Mouse (Mus musculus) gastrocnemius, adult 8-10 months (tissue): ENCODE measurements around the gene Angptl6. TPM values are rescaled to one million over a fixed set of nuclear protein-coding genes. Genes with fewer than 3 reads are reported as not detected.
A peak's percentile ranks its signal among the peaks of the same experiment; 100 is the strongest.

Experiments
- DNase-seq, 2 experiments: peaks; one replicate each; pipeline ENCODE4 v3.0.0; 2022; ENCODE audit warnings: low spot score in 2 of 2
- total RNA-seq, 4 experiments: library from RNA; stranded (reverse); gene quantifications; 2 replicates each; pipeline ENCODE4 v1.2.4; 2022

Gene Angptl6
- total RNA-seq, 4 experiments from 2014 or later, result 6.5 to 7.6 (median 7.1) TPM

DNA sequence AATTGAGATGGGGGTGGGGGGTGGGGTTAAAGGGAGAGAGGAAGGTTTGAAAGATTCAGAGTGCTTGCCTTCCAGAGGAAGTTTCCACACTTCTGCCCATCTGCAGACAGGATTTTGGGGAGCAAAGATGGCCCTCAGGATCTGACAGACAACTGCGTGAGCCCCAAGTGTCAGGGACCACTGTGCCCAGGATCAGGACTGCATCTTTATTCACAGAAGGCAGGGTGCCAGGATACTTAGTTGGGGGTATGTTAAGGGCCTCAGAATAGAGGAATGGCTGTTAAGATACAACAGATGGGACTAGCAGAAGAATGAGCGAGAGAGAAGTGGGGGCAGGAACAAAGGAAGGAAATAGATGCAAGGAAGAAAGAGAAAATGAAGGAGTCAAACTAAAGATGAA, 7.0 kb upstream of the Angptl6 start:
- DNase-seq, result no peak

DNA sequence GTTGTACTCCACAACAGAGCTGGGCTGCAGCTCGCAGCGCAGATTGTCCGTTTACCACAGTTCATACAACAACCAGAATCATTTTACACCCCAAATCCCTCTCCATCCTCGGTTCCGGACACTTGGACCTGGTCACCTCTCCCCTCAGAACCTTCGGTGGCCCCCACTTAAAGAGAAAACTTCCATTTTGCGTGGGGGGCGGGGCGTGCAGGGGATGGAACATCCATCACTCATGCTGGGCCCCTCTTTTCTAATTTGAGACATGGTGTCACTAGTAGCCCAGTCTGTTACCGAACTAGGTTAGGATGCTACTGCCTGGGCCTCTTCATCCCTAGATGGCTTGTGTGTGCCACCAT, 839 bp downstream of the Angptl6 start:
- peak in 1 of 2 experiments; percentile 35 for DNase-seq

DNA sequence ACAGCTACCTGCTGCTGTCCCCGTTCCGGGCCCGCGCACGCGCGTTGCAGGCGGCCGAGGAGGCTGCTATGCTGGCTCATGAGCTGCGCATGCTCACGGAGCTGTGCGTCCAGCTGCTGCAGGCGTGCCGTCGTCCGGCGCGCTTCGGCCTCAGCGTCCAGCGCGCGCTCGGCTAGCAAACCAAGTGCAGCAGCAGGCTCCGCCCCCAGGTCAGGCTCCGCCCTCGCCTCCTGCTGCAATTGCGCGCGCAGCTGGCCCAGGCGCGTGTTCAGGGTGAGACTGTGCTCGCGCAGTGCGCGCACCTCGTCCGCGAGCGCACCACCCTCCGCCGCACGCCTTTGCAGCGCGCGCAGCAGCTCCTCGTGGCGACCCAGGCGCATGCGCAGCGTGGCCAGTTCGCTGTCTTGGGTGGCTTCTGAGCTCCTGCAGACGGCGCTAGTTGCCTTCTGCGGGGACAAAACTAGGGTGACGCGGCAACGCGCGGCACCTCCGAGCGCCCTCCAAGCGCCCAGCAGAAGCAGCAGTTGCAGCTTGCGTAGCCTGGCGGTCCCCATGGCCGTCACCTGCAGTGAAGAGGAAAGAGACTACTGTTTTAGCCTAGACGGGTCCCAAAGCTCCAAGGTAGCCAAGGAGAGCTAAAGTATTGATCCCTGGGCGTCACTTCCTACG, 1.4 kb downstream of the Angptl6 start:
- DNase-seq, result peak; percentile 99 to 100

DNA sequence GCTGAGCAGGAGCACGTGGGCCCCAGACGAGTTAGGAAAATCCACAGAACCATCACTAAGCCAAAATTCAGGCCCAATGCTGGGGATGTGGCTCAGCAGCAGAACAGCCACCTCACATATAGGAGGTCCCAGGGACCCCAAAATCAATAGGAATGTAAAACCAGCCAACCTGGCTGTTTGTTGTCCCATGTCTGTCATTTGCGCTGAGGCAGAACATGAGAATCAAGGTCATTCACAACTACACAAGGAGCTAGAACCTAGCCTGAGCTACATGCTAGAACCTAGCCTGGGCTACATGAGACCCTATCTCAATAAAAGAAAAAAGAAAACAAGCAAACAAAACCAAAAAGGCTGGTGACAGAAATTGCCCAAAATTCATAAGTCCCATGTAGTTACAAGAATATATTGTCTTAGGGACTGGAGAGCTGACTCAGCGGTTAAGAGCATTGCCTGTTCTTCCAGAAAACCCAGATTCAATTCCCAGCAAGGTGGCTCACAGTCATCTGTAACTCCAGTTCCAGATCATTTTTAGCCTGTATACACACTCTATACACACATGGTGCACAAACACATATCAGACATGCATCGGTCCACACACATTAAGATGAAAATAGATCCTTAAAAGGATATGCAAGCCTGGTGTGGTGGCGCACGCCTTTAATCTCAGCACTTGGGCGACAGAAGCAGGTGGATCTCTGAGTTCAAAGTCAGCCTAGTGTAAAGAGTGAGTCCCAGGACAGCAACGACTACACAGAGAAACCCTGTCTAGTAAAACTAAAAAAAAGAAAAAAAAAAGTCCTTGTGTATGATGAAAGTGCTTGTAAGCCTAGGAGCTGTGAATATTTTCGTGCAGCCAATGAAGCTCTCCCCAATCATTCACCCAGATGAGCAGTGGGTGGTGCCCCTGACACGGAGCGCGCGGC, 2.1 kb downstream of the Angptl6 start:
- DNase-seq, result no peak

DNA sequence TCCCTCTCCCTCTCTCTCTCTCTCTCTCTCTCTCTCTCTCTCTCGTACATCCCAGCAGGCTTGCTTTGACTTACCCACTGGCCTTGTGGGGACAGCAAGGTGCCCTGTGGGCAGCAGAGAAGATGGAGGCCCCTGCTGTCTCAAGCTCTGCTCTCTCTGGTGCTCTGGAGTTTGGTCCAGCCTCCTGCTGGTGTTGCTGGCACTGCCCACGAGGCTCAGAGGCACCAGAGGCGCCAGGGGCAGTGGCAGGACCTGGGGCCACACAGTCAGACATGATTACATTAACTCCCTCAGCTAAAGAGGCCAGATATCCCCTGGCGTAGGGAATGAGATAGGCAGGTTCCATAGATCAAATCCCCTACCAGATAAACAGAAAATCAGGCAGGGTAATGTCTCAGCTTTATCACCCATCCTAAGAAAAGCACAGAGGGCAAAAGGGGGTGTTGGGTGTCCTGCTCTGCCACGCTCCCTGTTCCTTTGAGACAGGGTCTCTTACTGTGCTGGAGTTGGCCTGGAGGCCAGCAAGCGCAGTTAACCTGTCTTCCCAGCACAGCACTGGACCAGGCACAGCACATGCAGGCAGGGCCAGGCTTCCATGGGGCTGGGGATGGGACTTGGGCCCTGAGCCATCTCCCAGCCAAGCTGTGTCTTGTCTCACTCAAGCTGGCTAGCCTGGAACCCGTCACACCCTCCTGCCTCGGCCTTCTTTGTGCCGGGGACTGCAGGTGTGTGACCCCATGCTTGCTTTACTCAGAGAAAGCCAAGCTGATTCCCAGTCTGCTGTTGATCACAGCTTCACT, 3.0 kb downstream of the Angptl6 start:
- DNase-seq, result no peak

DNA sequence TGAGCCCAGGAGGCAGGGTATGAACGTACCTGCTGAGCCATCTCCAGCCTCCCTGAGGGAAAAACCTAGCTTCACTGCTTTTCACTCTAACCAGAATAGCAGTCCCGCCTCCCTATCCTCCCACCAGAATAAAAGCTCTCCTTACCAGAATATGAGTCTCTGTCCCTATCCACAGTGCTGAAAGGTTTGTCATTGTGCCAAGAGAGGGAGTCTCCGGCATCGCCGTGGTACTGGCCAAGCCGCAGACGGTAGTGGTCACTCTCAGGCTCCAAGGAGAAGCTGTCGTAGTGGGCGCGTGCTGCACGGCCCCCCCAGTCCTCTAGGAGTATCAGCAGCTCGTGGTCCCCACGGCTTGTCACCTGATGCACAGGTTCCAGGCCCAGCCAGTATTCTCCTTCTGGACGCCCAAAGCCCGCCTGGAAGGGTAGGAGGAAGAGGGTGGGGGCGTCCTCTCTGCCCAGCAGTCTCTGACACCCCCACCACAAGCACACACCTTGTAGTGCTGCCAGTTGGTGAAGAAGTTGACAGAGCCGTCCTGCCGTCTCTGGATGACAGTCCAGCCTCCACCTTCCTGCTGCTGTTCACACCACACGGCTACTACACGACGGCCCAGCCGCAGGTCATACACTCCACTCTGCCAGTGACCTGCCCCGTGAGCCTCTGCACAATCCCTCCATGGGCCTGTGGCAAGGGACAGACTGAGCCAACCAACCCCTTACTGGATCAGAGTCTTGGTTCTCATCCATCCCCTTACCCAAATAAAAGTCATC, 4.3 kb downstream of the Angptl6 start:
- DNase-seq, result no peak

DNA sequence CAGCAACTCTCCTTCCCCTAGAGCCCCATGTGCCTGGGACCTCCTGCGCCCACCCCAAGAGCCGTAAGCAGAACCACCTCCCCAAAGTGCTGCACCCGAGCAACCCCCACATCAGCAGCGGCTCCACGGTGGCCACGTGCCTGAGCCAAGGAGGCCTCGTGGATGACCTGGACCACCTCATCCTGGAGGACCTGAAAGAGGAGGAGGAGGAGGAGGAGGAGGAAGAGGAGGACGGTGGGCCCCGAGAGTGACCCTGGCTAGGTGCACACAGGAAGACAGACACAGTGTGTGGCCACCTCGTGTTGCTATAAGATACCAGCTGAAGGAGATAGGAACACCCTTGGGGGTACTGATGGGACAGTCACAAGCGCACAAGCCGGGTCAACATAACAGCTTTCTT, 6.0 kb downstream of the Angptl6 start:
- no peak for DNase-seq

DNA sequence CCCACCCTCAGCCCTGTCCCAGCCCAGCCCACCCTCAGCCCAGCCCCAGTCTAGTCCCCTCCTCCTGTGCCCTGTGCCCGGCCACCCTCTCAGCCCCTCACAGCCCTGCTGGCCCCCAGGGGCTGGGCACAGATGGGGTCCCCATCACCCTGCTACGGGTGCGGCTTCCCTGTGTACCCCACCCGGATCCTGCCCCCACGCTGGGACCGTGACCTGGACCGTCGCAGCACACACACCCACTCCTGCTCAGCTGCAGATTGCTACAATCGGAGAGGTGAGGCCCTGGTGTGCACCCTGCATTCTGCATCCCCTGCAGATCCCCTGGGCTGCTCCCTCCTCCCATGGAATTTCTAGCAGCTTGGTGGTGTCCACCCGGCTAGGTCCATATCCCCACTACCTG, 6.5 kb downstream of the Angptl6 start:
- DNase-seq, result no peak

DNA sequence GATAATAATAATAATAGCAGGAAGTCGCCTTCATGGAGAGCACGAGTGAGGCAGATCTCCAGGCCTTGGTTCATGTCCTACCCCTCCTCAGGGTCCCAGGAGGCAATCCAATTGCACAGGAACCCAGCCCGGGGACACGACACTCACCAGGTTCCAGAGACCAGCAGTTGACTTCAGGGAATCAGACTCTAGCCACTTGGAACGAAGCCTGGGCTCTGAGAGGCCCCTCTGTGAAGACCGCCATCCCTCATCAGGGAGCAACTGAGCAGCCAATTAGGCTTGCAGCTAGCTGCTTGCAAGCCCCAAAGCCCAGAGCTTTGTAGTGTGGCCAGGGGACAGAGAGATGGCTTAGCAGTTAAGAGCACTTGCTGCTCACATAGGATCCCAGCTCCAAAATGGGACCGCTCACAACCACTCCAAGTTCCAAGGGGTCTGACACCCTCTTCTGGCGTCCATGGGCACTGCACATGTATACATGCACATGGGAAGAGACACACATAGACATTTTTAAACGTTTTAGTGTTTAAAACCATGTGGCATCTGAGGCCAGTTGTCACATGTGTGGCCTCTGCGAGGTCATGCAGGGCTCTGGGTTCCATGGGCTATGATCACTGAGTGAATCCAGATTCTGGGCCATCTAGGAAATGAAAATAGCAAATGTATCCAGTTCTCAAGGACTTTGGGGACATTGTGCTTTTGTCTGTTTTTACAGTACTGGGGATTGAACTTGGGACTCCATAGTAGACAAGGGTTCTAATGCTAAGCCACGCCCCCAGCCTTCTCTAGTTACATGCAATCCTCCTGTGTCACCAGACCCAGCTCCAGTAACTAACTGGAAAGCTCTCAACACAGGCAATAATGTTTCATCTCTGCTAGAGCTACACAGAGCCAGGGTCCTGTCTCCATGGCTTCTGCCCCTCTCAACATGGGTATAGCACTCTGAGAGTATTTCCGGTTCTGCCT, 9.0 kb downstream of the Angptl6 start:
- DNase-seq, result no peak

DNA sequence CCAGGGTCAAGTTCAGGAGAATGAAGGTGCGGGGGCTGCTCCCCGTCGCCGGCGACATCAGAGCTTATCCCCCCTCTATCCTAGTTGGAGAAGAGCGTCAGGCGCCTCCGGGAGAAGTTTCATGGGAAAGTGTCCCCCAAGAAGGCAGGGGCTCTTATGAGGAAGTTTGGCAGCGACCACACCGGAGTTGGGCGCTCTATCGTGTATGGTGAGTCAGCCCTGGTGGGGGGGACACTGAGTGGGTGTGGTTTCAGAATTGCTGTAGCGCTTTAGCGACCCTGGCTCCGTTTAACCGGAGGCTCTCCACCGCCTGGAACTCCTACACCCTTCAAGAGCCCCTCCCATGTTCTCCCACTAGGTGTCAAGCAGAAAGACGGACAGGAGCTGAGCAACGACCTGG, 10.3 kb downstream of the Angptl6 start:
- DNase-seq, result no peak

DNA sequence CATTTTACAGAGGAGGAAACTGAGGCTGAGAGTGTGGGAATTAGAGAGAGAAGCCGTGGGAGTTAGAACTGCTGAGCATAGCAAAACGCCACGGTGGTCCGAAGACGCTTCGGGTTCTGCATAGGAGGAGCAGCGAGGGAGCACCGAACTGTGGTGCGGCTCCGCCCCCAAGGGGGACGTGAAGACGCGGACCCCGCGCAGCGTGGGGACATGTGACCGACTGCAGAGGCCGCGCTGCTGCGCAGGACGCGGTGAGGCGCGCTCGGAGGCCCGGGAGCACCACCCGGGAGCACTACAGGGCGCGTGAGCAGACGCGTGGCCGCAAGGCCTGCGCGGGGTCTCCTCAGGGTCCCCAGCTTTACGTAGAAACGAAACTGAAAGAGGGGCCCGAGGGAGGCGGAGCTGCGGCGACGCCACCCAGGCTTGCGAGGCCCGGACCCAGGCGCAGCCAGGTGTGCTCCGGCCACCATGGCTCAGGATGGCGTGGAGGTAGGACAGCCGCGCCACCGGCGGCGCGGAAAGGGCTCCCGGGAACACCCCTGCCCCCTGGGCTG, 11.0 kb downstream of the Angptl6 start, which contains the start of gene A230050P20Rik:
A230050P20Rik (plus strand) TSS at position 195 of the 554 bp plus-strand sequence.
- no peak for DNase-seq

DNA sequence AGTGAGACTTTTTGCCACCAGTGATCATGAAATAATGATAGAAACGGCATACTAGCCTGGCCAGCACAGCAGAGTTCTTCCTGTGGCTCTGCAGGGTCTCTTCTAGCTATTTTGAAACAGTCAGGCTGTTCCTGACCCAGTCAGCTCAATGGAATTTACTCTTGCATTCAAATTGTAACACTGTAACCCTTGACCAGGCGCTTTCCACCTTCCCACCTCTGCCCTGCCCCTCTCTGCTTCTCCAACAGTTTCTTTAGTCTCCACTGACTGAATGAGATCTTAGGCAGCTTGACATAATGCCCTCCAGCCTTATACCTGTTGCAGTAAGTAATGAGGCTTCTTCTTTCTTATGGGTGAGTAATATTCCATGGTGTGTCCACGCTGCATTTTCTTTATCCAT, 12.6 kb downstream of the Angptl6 start:
- DNase-seq, result no peak

DNA sequence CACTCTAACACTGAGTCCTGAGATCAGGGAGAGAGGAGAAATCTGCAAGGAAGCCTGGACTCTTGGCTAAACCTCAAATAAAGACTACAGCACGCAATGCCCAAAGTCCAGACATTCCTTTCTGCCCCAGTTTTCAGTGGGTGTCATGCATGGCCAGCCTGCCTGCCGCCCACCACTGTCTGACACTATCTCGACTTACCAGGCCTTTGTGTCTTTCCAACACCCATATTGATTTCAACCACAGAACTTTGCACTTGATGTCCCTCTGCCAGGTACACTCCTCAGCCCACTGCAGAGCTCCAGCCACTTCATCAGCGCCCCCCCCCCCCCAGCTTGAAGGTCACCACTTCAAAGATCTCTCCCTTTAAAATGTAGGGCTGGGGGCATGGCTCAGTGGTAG, 17.3 kb downstream of the Angptl6 start:
- no peak for DNase-seq

DNA sequence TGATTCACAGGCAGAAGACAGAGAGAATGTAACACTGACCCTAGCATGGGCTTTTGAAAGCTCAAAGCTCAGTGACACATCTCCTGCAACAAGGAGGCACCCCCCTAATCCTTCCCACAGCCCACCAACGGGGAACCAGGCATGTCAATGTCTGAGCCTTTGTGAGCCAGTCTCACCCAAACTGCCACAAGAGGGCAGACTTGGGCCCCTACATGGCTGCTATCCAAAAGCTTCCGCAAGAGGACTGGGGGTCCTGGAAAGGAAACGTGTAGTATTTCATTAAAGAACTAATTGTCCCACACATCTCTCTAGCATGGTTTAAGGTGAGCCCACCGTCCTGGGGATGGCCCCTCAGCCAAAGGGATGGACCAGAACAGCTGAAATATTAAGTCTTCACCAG, 17.7 kb downstream of the Angptl6 start:
- no peak for DNase-seq

DNA sequence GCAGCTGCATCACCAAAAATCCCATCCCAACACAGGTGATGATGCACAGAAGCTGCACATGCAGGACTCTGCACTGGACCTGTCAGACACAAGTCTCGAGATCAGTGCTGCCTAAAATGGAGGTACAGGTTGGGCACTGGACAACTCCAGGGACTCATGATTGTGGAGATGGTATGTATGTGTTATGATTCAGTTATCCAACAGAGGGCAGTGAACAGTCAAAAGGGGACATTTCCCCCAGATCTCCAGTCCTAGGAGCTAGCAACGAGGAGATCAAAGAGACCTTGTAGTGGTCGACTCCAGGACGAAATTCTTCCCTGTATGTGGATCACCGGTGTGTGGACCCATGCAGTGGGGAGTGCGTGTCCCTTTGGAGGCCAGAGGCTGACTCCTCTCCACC, 19.6 kb downstream of the Angptl6 start:
- no peak for DNase-seq

DNA sequence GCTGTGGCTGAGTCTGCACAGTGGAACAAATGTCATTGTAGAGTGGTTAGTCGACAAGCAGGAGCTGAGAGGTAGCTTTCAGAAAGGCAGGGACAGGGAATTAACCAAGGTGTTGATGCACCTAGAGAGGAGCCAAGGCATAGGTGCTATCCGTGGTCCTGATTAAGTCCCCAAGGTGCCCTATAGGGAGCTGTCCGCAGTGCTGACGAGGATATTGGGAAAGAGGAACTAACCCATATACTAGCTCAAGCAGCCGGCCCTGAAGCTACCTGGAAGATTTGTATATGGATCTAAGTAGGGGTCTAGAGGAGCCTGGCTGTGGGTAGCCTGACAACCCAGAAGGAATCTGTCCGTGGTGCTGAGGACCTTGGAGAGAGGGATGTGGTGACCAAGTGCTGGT, 22.4 kb downstream of the Angptl6 start:
- no peak for DNase-seq

DNA sequence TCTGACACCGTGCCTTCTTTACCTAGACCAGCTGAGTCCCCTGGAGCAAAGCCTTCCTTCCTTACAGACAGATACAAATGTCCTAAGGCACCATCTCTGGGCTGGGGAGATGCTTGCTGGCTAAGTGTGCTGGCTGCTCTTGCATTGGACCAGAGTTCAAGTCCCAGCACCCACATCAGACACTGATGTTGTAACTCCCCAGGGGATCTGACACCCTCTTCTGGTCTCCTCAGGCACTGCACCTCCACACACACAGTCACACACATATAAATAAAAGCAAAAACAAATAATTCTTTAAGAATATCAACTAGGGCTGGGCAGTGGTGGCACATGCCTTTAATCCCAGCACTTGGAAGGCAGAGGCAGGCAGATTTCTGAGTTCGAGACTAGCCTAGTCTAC, 29.3 kb downstream of the Angptl6 start:
- DNase-seq, result no peak

DNA sequence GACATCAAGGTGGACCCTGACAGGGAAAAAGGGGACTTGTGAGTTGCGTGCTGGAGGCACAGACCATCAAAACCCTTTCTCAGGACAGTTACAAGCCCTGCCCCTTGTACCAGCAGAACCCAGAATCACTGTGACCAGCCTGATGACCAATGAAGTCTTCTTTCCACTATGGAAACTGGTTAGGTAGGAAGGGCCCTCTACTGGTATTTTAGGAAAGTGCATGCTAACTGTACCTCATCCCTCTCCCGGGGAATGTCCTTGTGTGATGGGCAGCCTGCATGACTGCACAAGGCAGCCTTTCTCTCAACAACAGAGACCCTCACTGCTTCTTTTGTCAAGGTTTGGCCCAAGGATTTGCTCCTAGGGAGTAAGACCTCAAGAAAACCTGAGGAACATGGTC, 36.9 kb downstream of the Angptl6 start:
- no peak for DNase-seq

DNA sequence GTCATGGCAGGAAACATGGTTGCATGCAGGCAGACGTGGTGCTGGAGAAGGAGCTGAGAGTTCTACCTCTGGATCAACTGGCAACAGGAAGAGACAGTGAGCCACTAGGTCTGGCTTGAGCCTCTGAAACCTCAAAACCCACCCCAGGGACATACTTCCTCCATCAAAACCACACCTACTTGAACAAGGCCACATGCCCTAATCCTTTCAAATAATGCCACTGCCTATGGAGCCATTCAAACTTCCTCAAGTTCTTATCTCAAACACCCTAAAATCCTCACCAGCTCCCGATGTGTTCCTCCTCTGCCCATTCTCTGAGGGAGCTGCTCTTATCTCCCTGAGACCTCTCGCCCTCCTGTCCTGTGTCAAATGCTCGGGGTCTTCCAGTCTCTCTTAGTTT, 37.3 kb downstream of the Angptl6 start:
- DNase-seq, result no peak

DNA sequence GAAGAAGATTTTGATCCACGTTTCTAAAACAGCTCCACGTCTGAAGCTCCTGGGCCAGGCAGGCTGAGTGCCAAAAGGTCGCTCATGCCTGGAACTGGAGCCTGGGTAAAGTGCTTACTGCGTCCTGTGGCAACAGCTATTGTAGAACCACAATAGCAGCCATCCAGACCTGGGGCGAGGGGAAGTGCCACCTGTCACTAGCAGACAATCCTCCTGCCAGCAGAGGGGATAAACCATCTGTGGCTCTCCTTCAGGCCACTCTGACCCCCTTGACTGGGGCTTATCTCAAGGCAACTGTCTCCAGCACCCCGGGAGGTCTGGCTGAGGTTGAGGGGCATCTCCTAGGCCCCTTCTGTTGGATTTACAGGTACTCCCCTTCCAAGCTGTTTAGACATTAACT, 40.6 kb downstream of the Angptl6 start:
- no peak for DNase-seq
